Mouse (Mus musculus) thymus, adult 18-20 months (tissue): ENCODE data around the gene Dlgap4.

Source experiments
- DNase-seq, 2 experiments: peaks; one replicate each; pipeline ENCODE4 v3.0.0; 2022; ENCODE audit warnings: mixed read lengths in 2 of 2

The Dlgap4 gene

GRCm38 (mm10) chr2:156747315-156747714 lies 133.8 kb downstream of the Dlgap4 start:
- no peak for DNase-seq

GRCm38 (mm10) chr2:156749687-156750086 lies 136.2 kb downstream of the Dlgap4 start:
- DNase-seq = no peak

- DNase-seq = no peak
Measured at GRCm38 (mm10) chr2:156756937-156757336, 143.4 kb downstream of the Dlgap4 start.

- DNase-seq = no peak
Measured at GRCm38 (mm10) chr2:156760843-156761505, 147.5 kb downstream of the Dlgap4 start.

- DNase-seq = no peak
Measured at GRCm38 (mm10) chr2:156761521-156762278, 148.2 kb downstream of the Dlgap4 start.

- DNase-seq = no peak
Measured at GRCm38 (mm10) chr2:156762499-156762898, 149.0 kb downstream of the Dlgap4 start.

GRCm38 (mm10) chr2:156763101-156763500 lies 149.6 kb downstream of the Dlgap4 start:
- DNase-seq = no peak

- DNase-seq = no peak
Measured at GRCm38 (mm10) chr2:156764022-156764421, 150.5 kb downstream of the Dlgap4 start.

- DNase-seq = no peak
Measured at GRCm38 (mm10) chr2:156764747-156765146, 151.2 kb downstream of the Dlgap4 start.

GRCm38 (mm10) chr2:156765593-156765992 lies 152.1 kb downstream of the Dlgap4 start:
- DNase-seq = no peak

- DNase-seq = no peak
Measured at GRCm38 (mm10) chr2:156766227-156767019, 152.9 kb downstream of the Dlgap4 start.

- no peak for DNase-seq
Measured at GRCm38 (mm10) chr2:156767108-156767507, 153.6 kb downstream of the Dlgap4 start.

- DNase-seq = no peak
Measured at GRCm38 (mm10) chr2:156769274-156769673, 155.8 kb downstream of the Dlgap4 start.

GRCm38 (mm10) chr2:156773470-156773869 lies 160.0 kb downstream of the Dlgap4 start:
- no peak for DNase-seq

GRCm38 (mm10) chr2:156774035-156774737 lies 160.7 kb downstream of the Dlgap4 start:
- DNase-seq = no peak

GRCm38 (mm10) chr2:156774738-156775454 lies 161.4 kb downstream of the Dlgap4 start, which contains the start of gene Myl9:
Gene Myl9 (plus strand): TSS chr2:156775420.
- no peak for DNase-seq

GRCm38 (mm10) chr2:156775455-156776435 lies 162.2 kb downstream of the Dlgap4 start:
- DNase-seq = no peak

GRCm38 (mm10) chr2:156776907-156777306 lies 163.4 kb downstream of the Dlgap4 start:
- DNase-seq = no peak

- no peak for DNase-seq
Measured at GRCm38 (mm10) chr2:156777326-156778004, 164.0 kb downstream of the Dlgap4 start.

- no peak for DNase-seq
Measured at GRCm38 (mm10) chr2:156778571-156778970, 165.1 kb downstream of the Dlgap4 start.
